Mouse (Mus musculus) right cerebral cortex, postnatal 36 days (tissue): ENCODE data around the gene Kif3b.
A peak's percentile ranks its signal among the peaks of the same experiment; 100 is the strongest.
"Not testable (repeated sequence)": the region's sequence is repeated elsewhere in the genome, so short reads cannot be mapped to it uniquely, and the experiment has no call there.

Source experiments
- DNase-seq, 2 experiments: peaks; one replicate each; pipeline ENCODE4 v3.0.0; 2022; ENCODE audit warnings: low spot score in 2 of 2, mixed read lengths in 1 of 2

Gene Kif3b

GRCm38 (mm10) chr2:153345454-153346220 lies 54.4 kb downstream of the Kif3b start, which contains the start of gene Asxl1:
Asxl1 (plus strand) TSS chr2:153345829.
- DNase-seq, result peak; percentile 94 to 96

- DNase-seq, result peak; percentile 18 to 30
Observed at GRCm38 (mm10) chr2:153346221-153347182, 55.3 kb downstream of the Kif3b start.

- DNase-seq, result no peak
Observed at GRCm38 (mm10) chr2:153347183-153347781, 56.1 kb downstream of the Kif3b start.

- DNase-seq, result no peak
Observed at GRCm38 (mm10) chr2:153348100-153348831, 57.1 kb downstream of the Kif3b start.

GRCm38 (mm10) chr2:153350552-153351181 lies 59.5 kb downstream of the Kif3b start:
- DNase-seq, result no peak

GRCm38 (mm10) chr2:153354648-153355047 lies 63.4 kb downstream of the Kif3b start:
- no peak for DNase-seq

- no peak for DNase-seq
Observed at GRCm38 (mm10) chr2:153356784-153357183, 65.6 kb downstream of the Kif3b start.

- DNase-seq, result no peak
Observed at GRCm38 (mm10) chr2:153361101-153361710, 70.0 kb downstream of the Kif3b start.

- not testable (repeated sequence) for DNase-seq
Observed at GRCm38 (mm10) chr2:153364531-153364930, 73.3 kb downstream of the Kif3b start.

GRCm38 (mm10) chr2:153370871-153371270 lies 79.7 kb downstream of the Kif3b start:
- no peak for DNase-seq

- no peak for DNase-seq
Observed at GRCm38 (mm10) chr2:153375380-153375779, 84.2 kb downstream of the Kif3b start.

- DNase-seq, result no peak
Observed at GRCm38 (mm10) chr2:153380479-153380878, 89.3 kb downstream of the Kif3b start.
